Mouse (Mus musculus) heart, adult 18-20 months (tissue): Measurements from ENCODE around the gene G430095P16Rik. TPM values are rescaled to one million over a fixed set of nuclear protein-coding genes. Genes with fewer than 3 reads are reported as not detected.
A peak's percentile ranks its signal among the peaks of the same experiment; 100 is the strongest.

Source experiments
- DNase-seq, 2 experiments: peaks; one replicate each; pipeline ENCODE4 v3.0.0; 2021 to 2022; ENCODE audit warnings: mixed read lengths in 1 of 2
- total RNA-seq, 2 experiments: library from RNA; stranded (reverse); gene quantifications; 2 replicates each; pipeline ENCODE4 v1.2.3; 2021

The G430095P16Rik gene
- total RNA-seq, 2 experiments from 2014 or later = 0.40 to 0.69 TPM

DNA sequence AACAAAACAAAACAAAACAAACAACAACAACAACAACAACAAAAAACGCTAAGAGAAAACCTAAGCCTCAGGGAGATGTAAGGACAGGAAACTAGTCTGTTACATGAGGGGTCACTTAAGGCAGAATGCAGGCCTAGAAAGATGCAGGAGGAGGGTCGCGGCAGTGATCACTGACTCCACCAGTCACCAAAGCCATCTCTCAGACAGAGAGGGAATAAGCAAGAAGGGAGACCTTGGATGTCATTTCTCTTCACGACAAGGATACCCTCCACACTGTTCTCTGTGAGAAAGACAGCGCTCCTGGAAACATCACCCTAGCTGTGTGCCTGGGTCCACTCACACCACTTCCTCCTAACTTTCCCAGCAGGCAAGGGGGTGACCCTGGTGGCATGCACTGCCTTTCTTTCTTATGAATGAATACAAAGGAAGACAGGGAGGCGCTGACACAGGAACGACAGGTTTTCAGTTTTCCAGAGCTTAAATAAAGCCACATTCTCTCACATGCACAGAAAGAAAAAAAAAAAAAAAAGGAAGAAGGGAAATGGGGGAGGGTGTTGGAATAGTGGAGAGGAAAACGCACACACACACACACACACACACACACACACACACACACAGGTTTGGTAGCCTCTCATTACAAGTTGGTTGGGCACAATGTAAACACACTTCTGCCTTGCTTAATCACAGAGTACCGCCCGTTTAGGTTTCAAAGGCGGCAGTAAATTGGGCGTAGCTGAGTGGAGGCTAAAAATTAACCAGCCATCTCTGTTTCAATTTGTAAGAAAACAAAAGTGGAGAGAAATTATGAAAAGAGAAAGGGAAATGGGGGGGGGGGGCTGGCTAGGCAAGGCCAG is 47.5 kb downstream of the G430095P16Rik start:
- DNase-seq = no peak

DNA sequence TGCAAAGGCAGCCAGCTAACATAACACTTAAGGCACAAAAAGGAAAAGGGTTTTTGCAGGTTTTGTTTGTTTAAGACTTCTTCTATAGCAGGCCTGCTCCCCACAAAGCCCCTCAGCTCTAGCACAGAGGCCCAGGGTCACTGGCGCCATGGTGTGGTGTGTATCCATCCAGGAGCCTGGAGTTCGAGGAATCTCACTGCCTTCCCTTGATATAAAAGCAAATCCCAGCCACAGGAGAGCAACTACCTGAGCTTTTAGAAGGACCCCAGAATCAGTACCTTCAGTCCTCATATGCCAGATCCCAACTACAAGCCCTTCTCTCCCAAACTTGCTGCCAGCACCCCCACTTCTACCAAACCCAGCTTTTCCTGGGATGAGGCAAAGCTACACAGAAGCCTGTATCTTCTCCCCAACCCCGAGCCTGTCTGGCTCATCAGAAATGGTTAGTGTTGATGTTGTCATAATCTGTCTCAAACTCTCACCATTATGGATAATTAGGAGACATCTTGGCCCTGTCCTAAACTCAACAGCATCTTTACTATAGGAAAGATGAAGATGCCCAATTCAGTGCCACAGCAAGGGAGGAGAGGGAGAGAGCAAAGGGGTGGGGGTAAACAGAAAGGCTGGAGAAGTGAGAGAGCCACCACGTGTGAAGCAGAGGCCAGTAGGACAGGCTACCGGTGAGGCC is 48.3 kb downstream of the G430095P16Rik start:
- DNase-seq = no peak

GRCm38 (mm10) chr8:84771941-84772378 is 49.2 kb downstream of the G430095P16Rik start:
- DNase-seq = no peak

- DNase-seq = no peak
These were observed 49.8 kb downstream of the G430095P16Rik start for GRCm38 (mm10) chr8:84772628-84773027.

DNA sequence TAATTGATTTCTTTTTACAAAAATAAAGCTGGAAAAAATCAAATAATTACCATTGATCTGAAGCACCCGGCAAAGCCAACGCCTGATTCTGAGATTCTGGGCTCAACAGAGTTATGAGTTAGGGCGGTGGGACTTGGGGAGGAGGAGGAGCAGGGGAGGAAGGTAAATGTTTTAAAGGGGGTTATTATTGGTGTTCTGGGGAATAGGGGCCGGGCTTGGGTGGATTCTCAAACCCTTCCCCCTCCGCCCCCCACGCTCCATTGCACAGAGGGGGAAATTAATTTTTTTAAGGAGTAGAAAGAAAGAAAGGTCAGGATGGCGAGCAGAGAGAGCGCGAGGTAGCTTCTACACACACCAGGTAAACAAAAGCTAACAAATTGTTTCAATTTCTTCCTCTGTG is 50.5 kb downstream of the G430095P16Rik start:
- no peak for DNase-seq

DNA sequence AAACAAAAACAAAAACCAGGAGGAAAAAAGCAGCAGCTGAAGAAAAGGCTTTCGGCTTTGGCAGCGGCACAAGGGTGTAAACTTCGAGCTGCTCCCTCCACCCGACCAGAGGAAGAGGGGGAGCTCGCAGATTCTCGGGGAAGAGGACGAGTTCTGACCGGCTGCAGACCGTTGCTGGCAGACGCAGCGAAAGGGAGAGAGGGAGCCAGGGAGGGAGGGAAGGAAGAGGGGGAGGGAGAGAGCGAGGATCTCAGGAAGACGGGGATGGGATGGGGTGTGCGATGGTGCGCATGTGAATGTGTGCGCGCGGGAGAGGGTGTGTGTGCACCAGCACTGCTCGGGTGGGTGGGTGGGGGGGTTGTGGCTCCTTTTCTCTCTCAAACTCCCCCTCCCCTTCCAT is 51.0 kb downstream of the G430095P16Rik start:
- DNase-seq = peak; percentile 83 to 92

GRCm38 (mm10) chr8:84774473-84774911 is 51.7 kb downstream of the G430095P16Rik start:
- DNase-seq = peak; percentile 79 to 83

- peak; percentile 70 to 73 for DNase-seq
These were observed 52.3 kb downstream of the G430095P16Rik start for GRCm38 (mm10) chr8:84775105-84775591.

DNA sequence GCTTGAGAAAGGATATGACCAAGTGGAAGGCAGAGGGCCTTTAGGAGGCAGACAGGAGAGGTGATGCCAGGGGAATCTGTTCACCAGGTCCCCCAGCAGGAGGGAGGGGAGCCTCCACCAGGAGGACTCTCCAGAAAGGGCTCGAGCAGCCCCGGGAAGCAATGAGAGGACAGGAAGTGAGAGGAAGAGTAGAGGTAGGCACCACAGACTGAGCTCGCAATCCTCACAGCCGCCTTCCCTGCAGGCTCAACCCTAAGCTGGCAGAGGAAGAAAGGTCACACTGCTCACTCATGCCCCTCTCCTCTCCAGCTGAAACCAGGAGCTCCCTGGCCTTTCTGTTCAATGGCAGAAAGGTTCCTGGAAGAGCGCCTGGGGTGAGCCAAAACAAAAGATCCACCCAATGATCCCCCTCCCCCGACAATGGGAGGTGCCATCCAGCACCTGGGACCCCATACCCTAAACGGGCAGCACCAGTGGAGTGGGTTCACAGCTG is 52.9 kb downstream of the G430095P16Rik start:
- DNase-seq = no peak

Other genes starting within 250 kb of the G430095P16Rik start
- gene Ier2, start 60.2 kb upstream of the G430095P16Rik start, total RNA-seq = 10 to 100 TPM; 11.2 to 13.4 TPM
- 10 to 100 TPM; 34.2 to 45.1 TPM for gene Trmt1, start 36.7 kb upstream of the G430095P16Rik start, total RNA-seq
- gene Nacc1, start 35.1 kb upstream of the G430095P16Rik start, total RNA-seq = 10 to 100 TPM; 31.4 to 32.7 TPM
- gene Lyl1, start 21.6 kb upstream of the G430095P16Rik start, total RNA-seq = 1 to 10 TPM; 3.1 to 4.4 TPM
- 100 to 1,000 TPM; 250 to 260 TPM for gene Nfix, start 77.3 kb downstream of the G430095P16Rik start, total RNA-seq
- 10 to 100 TPM; 10.0 to 13.2 TPM for gene Dand5, start 99.8 kb downstream of the G430095P16Rik start, total RNA-seq
- gene Gadd45gip1, start 108.5 kb downstream of the G430095P16Rik start, total RNA-seq = 10 to 100 TPM; 31.5 to 35.7 TPM
- gene Rad23a, start 117.7 kb downstream of the G430095P16Rik start, total RNA-seq = 10 to 100 TPM; 88.5 to 96.7 TPM
- 100 to 1,000 TPM; 297 to 306 TPM for gene Calr, start 123.9 kb downstream of the G430095P16Rik start, total RNA-seq
- gene Farsa, start 134.0 kb downstream of the G430095P16Rik start, total RNA-seq = 10 to 100 TPM; 22.6 to 22.9 TPM
- gene Syce2, start 149.1 kb downstream of the G430095P16Rik start, total RNA-seq = 1 to 10 TPM; 4.4 to 4.9 TPM
- 10 to 100 TPM; 79.9 to 84.2 TPM for gene Gcdh, start 170.9 kb downstream of the G430095P16Rik start, total RNA-seq
- not detected for gene Klf1, start 178.9 kb downstream of the G430095P16Rik start, total RNA-seq
- 10 to 100 TPM in 1 of 2 experiments, 1 to 10 TPM in 1; 9.5 to 11.0 TPM for gene Dnase2a, start 185.6 kb downstream of the G430095P16Rik start, total RNA-seq
- under 1 TPM; 0.10 TPM for gene Mast1, start 214.4 kb downstream of the G430095P16Rik start, total RNA-seq
- gene Rtbdn, start 224.0 kb downstream of the G430095P16Rik start, total RNA-seq = not detected
- gene Gm49661, start 246.4 kb downstream of the G430095P16Rik start, total RNA-seq = 1 to 10 TPM in 1 of 2 experiments, not detected in 1; 2.3 TPM
- gene Prdx2, start 246.6 kb downstream of the G430095P16Rik start, total RNA-seq = 100 to 1,000 TPM; 648 to 740 TPM
- 10 to 100 TPM; 45.6 to 48.4 TPM for gene Rnaseh2a, start 246.8 kb downstream of the G430095P16Rik start, total RNA-seq